Mouse (Mus musculus): ENCODE measurements around the gene Snx29. TPM values are rescaled to one million over a fixed set of nuclear protein-coding genes. Genes with fewer than 3 reads are reported as not detected.

Snx29 gene
- polyA plus RNA-seq, 1 experiment from 2014 or later, result 14.3 TPM

DNA sequence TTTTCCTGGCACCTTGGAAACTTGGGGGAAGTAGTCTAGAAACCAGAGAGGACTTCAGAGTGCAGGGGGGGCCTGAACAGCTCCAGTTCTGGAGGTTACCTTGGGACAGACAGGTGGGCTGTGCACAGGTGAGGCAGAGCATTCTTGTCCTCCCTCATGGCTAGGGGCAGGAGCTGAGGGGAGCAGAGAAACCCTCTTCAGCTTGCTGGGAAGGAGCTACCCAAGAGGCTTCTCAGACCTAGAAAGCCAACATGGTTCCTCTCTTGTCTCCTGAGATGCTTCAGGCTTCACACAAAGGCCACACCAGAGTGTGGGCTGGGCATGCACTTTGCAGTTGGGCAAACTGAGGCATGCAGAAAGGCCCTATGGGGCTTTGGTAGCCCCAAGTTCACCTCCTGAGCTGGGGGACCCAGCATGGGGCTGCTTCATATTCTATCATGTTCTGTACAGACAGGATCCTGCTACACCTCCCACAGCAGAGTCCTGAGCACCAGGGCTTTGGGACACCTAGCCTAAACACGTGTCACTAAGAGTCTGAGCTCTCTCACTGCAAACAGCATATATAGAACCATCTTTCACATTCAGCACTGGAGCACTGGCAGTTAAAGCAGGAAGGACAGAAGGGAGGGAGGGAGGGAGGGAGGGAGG is 434.0 kb downstream of the Snx29 start:
- Histone ChIP-seq H3K27me3 (ENCODE audit: control insufficient read depth, insufficient read depth, low read length) (no peaks in the 10 kb centered on the region), H3K36me3 (replicated peaks; ENCODE audit: control insufficient read depth, insufficient read depth) (no peaks in the 10 kb centered on the region), H3K9ac (no peak overlapping the region), H3K9me3 (ENCODE audit: control insufficient read depth, low read length) (no peaks in the 10 kb centered on the region), H3K4me3 (replicated peaks; ENCODE audit: low read length) (no peak overlapping the region), H3K4me1 (replicated peaks; ENCODE audit: control insufficient read depth, insufficient read depth, low read length) (no peaks in the 10 kb centered on the region), H3K27ac (no peak overlapping the region), H3K4me2 (replicated peaks) (no peak overlapping the region)
- 80% methylated on average over 1 of the region's 1 CpGs for WGBS
- DNase-seq (ENCODE audit: low spot score) (no peak), ATAC-seq (ENCODE audit: low FRiP score) (no peak)

DNA sequence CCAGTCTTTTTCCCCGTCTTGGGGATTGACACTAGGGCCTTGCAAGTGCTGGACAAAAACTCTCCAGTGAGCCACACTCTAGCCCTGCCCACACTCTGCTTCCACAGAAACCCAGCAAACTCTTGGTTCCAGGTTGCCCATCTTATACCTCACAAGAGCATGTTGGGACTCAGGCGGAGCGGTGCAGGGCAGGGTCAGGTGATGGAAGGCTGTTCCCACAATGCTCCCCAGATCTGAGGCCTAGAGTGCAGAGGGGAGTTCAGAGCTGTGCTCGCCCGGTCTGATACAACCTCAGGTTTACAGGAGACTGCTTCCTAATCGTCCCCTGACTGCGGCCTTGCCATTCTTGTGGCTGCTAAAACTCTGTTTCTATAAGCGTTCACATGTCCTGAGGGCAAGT is 434.8 kb downstream of the Snx29 start:
- no peaks in the 10 kb centered on the region for H3K36me3 ChIP-seq (replicated peaks; ENCODE audit: control insufficient read depth, insufficient read depth)
- H3K9ac ChIP-seq, result no peak overlapping the region
- no peaks in the 10 kb centered on the region for H3K9me3 ChIP-seq (ENCODE audit: control insufficient read depth, low read length)
- H3K27ac ChIP-seq, result no peak overlapping the region
- DNase-seq (ENCODE audit: low spot score) (no peak), ATAC-seq (ENCODE audit: low FRiP score) (no peak)
- 95% methylated on average over 8 of the region's 8 CpGs for WGBS
- H3K4me2 ChIP-seq (replicated peaks), result no peak overlapping the region
- no peak overlapping the region for H3K4me3 ChIP-seq (replicated peaks; ENCODE audit: low read length)
- H3K4me1 ChIP-seq (replicated peaks; ENCODE audit: control insufficient read depth, insufficient read depth, low read length), result no peaks in the 10 kb centered on the region
- no peaks in the 10 kb centered on the region for H3K27me3 ChIP-seq (ENCODE audit: control insufficient read depth, insufficient read depth, low read length)

- H3K9me3 ChIP-seq (ENCODE audit: control insufficient read depth, low read length), result no peaks in the 10 kb centered on the region
- no peak overlapping the region for H3K27ac ChIP-seq
- no peak overlapping the region for H3K4me2 ChIP-seq (replicated peaks)
- ATAC-seq (ENCODE audit: low FRiP score) (no peak), DNase-seq (ENCODE audit: low spot score) (no peak)
- no peaks in the 10 kb centered on the region for H3K27me3 ChIP-seq (ENCODE audit: control insufficient read depth, insufficient read depth, low read length)
- no peak overlapping the region for H3K9ac ChIP-seq
- H3K4me1 ChIP-seq (replicated peaks; ENCODE audit: control insufficient read depth, insufficient read depth, low read length), result no peaks in the 10 kb centered on the region
- WGBS, result 88% methylated on average over 7 of the region's 7 CpGs
- H3K36me3 ChIP-seq (replicated peaks; ENCODE audit: control insufficient read depth, insufficient read depth), result no peaks in the 10 kb centered on the region
- no peak overlapping the region for H3K4me3 ChIP-seq (replicated peaks; ENCODE audit: low read length)
These were observed 435.2 kb downstream of the Snx29 start for GRCm38 (mm10) chr16:11757951-11758350.

DNA sequence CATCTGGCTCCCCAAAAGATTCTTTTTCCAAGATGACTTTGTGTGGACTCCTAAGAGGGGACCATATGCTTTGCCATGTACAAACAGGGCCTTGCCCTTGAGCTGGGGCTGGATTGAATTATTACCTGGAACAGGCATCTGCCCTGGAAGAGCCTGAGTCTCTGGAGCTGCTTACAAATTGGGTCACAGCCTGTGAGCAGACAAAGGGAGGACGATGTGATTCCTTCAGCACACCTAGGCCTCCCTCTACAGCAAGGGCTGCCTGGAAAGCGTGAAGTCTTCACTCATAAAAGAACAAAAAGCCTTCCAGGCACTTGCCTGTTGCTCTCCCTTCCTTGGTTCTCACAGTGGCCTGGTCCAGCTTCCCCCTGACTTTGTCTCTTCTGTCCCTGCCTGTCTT is 449.6 kb downstream of the Snx29 start:
- ATAC-seq (ENCODE audit: low FRiP score) (no peak), DNase-seq (ENCODE audit: low spot score) (no peak)
- H3K4me2 ChIP-seq (replicated peaks), result no peak overlapping the region
- 59% methylated on average over 2 of the region's 2 CpGs for WGBS
- H3K27me3 ChIP-seq (ENCODE audit: control insufficient read depth, insufficient read depth, low read length), result no peaks in the 10 kb centered on the region
- H3K9ac ChIP-seq, result no peak overlapping the region
- 0 out of 2 replicates have a peak, but pooled peaks cover 3% of the 10 kb centered on the region for H3K9me3 ChIP-seq (ENCODE audit: control insufficient read depth, low read length)
- no peak overlapping the region for H3K4me3 ChIP-seq (replicated peaks; ENCODE audit: low read length)
- H3K27ac ChIP-seq, result no peak overlapping the region
- no peaks in the 10 kb centered on the region for H3K4me1 ChIP-seq (replicated peaks; ENCODE audit: control insufficient read depth, insufficient read depth, low read length)
- no peaks in the 10 kb centered on the region for H3K36me3 ChIP-seq (replicated peaks; ENCODE audit: control insufficient read depth, insufficient read depth)

GRCm38 (mm10) chr16:11774321-11774720 is 451.6 kb downstream of the Snx29 start:
- Histone ChIP-seq H3K4me3 (replicated peaks; ENCODE audit: low read length) (no peak overlapping the region), H3K4me2 (replicated peaks) (no peak overlapping the region), H3K9me3 (ENCODE audit: control insufficient read depth, low read length) (0 out of 2 replicates have a peak, but pooled peaks cover 3% of the 10 kb centered on the region), H3K9ac (no peak overlapping the region), H3K27ac (no peak overlapping the region), H3K4me1 (replicated peaks; ENCODE audit: control insufficient read depth, insufficient read depth, low read length) (no peaks in the 10 kb centered on the region), H3K36me3 (replicated peaks; ENCODE audit: control insufficient read depth, insufficient read depth) (no peaks in the 10 kb centered on the region), H3K27me3 (ENCODE audit: control insufficient read depth, insufficient read depth, low read length) (no peaks in the 10 kb centered on the region)
- 86% methylated on average over 1 of the region's 1 CpGs for WGBS
- DNase-seq (ENCODE audit: low spot score), result no peak
- no peak for ATAC-seq (ENCODE audit: low FRiP score)

DNA sequence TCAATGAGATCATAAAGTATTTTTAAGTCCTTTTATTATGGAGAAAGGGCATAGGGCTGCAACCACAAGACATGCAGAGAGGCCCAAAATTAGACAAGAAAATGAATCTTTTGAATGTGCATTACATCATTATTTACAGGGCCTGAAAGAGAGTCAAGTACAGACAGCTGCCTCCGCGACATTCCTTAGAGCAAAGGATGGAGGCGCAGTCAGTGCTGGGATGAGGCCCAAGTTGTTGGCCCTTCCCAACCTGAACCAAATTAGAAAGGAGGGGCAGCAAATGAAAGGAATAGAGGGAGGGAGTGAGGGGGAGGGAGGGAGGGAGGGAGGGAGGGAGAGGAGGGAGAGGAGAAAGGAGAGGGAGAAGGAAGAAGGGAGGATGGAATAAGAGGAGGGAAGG is 453.8 kb downstream of the Snx29 start:
- 73% methylated on average over 3 of the region's 3 CpGs for WGBS
- Histone ChIP-seq H3K27me3 (ENCODE audit: control insufficient read depth, insufficient read depth, low read length) (no peaks in the 10 kb centered on the region), H3K4me3 (replicated peaks; ENCODE audit: low read length) (no peak overlapping the region), H3K4me1 (replicated peaks; ENCODE audit: control insufficient read depth, insufficient read depth, low read length) (no peaks in the 10 kb centered on the region), H3K4me2 (replicated peaks) (no peak overlapping the region), H3K9ac (no peak overlapping the region), H3K9me3 (ENCODE audit: control insufficient read depth, low read length) (no peaks in the 10 kb centered on the region), H3K36me3 (replicated peaks; ENCODE audit: control insufficient read depth, insufficient read depth) (no peaks in the 10 kb centered on the region), H3K27ac (no peak overlapping the region)
- no peak for ATAC-seq (ENCODE audit: low FRiP score)
- no peak for DNase-seq (ENCODE audit: low spot score)

DNA sequence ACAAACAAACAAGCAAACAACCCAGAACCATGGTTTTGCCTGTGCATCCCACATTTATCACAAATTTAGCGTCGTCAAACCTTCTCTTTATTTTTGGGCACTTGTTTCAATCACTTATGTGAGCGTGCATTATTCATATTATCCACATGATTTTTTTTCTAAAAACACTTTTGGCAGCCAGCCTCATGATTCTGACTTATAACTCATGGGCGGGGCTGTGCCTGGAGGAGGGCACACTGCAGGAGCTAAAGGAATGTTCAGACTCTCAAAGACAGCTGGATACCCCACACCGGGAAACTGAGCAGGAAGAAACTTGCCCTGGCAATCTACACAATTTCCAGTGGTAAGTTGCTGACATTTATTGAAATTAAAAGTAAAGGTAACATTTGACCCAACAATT is 455.5 kb downstream of the Snx29 start:
- H3K4me2 ChIP-seq (replicated peaks), result no peak overlapping the region
- H3K27ac ChIP-seq, result no peak overlapping the region
- ATAC-seq (ENCODE audit: low FRiP score) (no peak), DNase-seq (ENCODE audit: low spot score) (no peak)
- WGBS, result 83% methylated on average over 5 of the region's 5 CpGs
- no peaks in the 10 kb centered on the region for H3K36me3 ChIP-seq (replicated peaks; ENCODE audit: control insufficient read depth, insufficient read depth)
- no peaks in the 10 kb centered on the region for H3K9me3 ChIP-seq (ENCODE audit: control insufficient read depth, low read length)
- no peaks in the 10 kb centered on the region for H3K27me3 ChIP-seq (ENCODE audit: control insufficient read depth, insufficient read depth, low read length)
- no peak overlapping the region for H3K4me3 ChIP-seq (replicated peaks; ENCODE audit: low read length)
- no peak overlapping the region for H3K9ac ChIP-seq
- H3K4me1 ChIP-seq (replicated peaks; ENCODE audit: control insufficient read depth, insufficient read depth, low read length), result no peaks in the 10 kb centered on the region

DNA sequence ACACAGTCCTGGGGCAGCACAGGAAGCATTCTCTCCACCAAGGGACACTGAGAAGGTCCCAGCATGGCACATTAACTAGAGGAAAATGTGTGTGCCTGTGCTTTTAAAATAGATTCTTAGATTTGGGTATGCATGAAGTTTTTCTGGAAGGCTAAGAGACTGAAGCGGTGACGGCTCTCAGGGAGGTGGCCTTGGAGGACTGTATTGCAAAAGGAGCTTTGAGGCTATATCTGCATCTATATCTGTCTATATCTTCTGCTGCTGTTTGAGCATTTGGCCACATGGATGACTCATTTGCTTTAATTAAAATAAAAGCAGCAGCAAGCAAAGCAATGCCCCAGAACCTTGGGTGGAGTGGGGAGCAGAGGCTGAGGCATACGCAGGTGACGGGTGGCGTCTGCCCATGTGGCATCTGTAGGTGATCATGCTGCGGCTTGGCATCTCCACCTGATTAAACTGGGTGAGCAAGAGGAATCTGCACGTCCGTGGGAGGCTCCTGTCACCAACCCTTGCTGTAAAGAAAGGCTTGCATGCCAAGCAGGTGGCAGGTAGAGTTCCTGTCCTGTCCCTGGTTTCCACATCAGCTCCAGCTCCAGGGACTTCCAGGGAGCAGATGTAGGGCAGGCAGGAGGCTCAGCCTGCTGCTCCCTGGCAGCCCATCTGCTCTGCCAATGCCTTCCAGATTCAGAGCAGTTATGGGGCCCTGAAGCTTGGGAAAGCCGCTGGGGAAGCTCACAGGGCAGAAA is 456.2 kb downstream of the Snx29 start:
- WGBS, result 78% methylated on average over 9 of the region's 9 CpGs
- Histone ChIP-seq H3K4me1 (replicated peaks; ENCODE audit: control insufficient read depth, insufficient read depth, low read length) (no peaks in the 10 kb centered on the region), H3K36me3 (replicated peaks; ENCODE audit: control insufficient read depth, insufficient read depth) (no peaks in the 10 kb centered on the region), H3K9me3 (ENCODE audit: control insufficient read depth, low read length) (no peaks in the 10 kb centered on the region), H3K4me2 (replicated peaks) (no peak overlapping the region), H3K4me3 (replicated peaks; ENCODE audit: low read length) (no peak overlapping the region), H3K9ac (no peak overlapping the region), H3K27me3 (ENCODE audit: control insufficient read depth, insufficient read depth, low read length) (no peaks in the 10 kb centered on the region), H3K27ac (no peak overlapping the region)
- DNase-seq (ENCODE audit: low spot score) (no peak), ATAC-seq (ENCODE audit: low FRiP score) (no peak)

GRCm38 (mm10) chr16:11782082-11782481 is 459.4 kb downstream of the Snx29 start:
- Histone ChIP-seq H3K4me1 (replicated peaks; ENCODE audit: control insufficient read depth, insufficient read depth, low read length) (no peaks in the 10 kb centered on the region), H3K36me3 (replicated peaks; ENCODE audit: control insufficient read depth, insufficient read depth) (no peaks in the 10 kb centered on the region), H3K27me3 (ENCODE audit: control insufficient read depth, insufficient read depth, low read length) (no peaks in the 10 kb centered on the region), H3K4me2 (replicated peaks) (no peak overlapping the region), H3K27ac (no peak overlapping the region), H3K9me3 (ENCODE audit: control insufficient read depth, low read length) (no peaks in the 10 kb centered on the region), H3K9ac (no peak overlapping the region), H3K4me3 (replicated peaks; ENCODE audit: low read length) (no peak overlapping the region)
- ATAC-seq (ENCODE audit: low FRiP score) (no peak), DNase-seq (ENCODE audit: low spot score) (no peak)
- WGBS, result 45% methylated on average over 2 of the region's 2 CpGs
